Mouse (Mus musculus) liver, adult 2 months (tissue): ENCODE measurements at regions not wholly inside any gene's neighbourhood (a gene's known extent, or its start where the extent isn't known, plus 50 kb on each side); places are given as distances from the start of the nearest gene placed in this dataset.

ENCODE experiments used
- CTCF ChIP-seq: fragments of 200-500 bp; IDR thresholded peaks from 2 replicates; pipeline ENCODE4 v1.5.1; 2011; ENCODE audit warnings: low read depth, low read length, control low read depth
- POLR2A ChIP-seq: fragments of 200-500 bp; IDR thresholded peaks from 2 replicates; pipeline ENCODE4 v1.6.1; 2011; ENCODE audit warnings: low read length, control low read depth; ENCODE audit not compliant: insufficient read depth; ENCODE audit errors: extremely low read depth

DNA sequence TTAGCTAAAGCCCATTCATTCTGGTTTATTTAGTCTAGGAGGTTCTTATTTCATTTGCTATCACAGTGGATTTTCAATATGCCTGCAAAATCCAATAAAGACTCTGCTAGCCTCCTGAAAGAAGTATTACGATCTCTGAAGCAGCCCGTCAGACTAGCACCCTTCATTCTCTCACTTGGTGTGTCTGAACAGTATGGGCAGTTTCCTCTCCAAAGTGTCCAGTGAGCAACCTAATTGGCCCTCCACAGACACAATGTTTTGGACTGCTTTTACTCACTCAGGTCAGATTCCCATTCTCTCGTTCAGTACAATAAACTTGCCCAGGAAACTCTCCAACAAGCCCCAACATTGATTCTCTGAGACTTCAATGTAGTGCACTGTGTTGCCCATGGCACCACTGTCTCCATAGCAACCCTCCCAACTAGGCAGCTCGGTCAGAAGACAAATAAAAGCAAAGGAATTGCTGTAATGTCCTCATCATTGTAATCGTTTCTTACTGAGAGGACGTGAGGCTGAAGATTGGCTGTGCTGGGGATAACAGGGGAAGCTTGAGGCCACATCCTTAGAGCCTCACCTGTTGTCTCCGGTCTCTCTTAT lies 91.2 kb downstream of the Fam76b start:
- TF ChIP-seq CTCF = no peak
- TF ChIP-seq POLR2A = no peak
